21 mouse cellular contexts compared by ENCODE assay signal in genomic region chr10:56374169-56374568, GRCm38 (mm10). TPM values are rescaled to one million over a fixed set of nuclear protein-coding genes. Genes with fewer than 3 reads are reported as not detected.
DNase-seq lines count a peak whose midpoint lies in the region; ATAC-seq and TF ChIP-seq lines count a peak whose summit lies in the region.
"Had no signal": no experiment of that assay in that cellular context is flagged by ENCODE, and none has a peak within 500 bp of the region (broad histone marks: within the 10 kb centered on the region; RNA-seq: fewer than 3 reads in every experiment).

No protein-coding gene starts in this region.

- no peak overlapping the region for H3K4me2 ChIP-seq in embryonic facial prominence, embryonic 11.5 days (ENCODE audit: low read depth, low read length)
- H3K4me2 ChIP-seq: intestine, embryonic 15.5 days had no signal

- intact Hi-C loops in heart, adult 2 months (cut with DNase I): no loop called here
- intact Hi-C loops in heart, postnatal 36 days (cut with DNase I): no loop called here

- no peak overlapping the region for H3K9ac ChIP-seq in heart, adult 2 months (ENCODE audit: low read depth, low read length)
- H3K9ac ChIP-seq in embryonic facial prominence, embryonic 11.5 days (replicated peaks; ENCODE audit: low read length): no peak overlapping the region
- H3K9ac ChIP-seq: hindbrain, embryonic 13.5 days; intestine, embryonic 15.5 days; liver, postnatal 0 days had no signal

- no peaks in the 10 kb centered on the region for H3K27me3 ChIP-seq in heart, adult 2 months (ENCODE audit: control insufficient read depth, insufficient read depth, low read length)
- H3K27me3 ChIP-seq in embryonic facial prominence, embryonic 11.5 days (ENCODE audit: control insufficient read depth, insufficient read depth, low read length): no peaks in the 10 kb centered on the region
- H3K27me3 ChIP-seq: intestine, embryonic 15.5 days had no signal

- H3K4me1 ChIP-seq in heart, adult 2 months (ENCODE audit: control insufficient read depth, insufficient read depth, low read length): peaks cover 1% of the 10 kb centered on the region
- H3K4me1 ChIP-seq in embryonic facial prominence, embryonic 11.5 days (ENCODE audit: control insufficient read depth, insufficient read depth, low read length): no peaks in the 10 kb centered on the region
- H3K4me1 ChIP-seq: intestine, embryonic 15.5 days had no signal

- ATAC-seq in embryonic facial prominence, embryonic 11.5 days (replicated peaks; ENCODE audit: insufficient number of reproducible peaks, low FRiP score, low TSS enrichment, low read depth): no peak
- ATAC-seq: activated CD4-positive, CD25-positive, alpha-beta regulatory T cell, adult 4 months; forebrain, embryonic 14.5 days; intestine, embryonic 15.5 days; liver, postnatal 0 days had no signal

- WGBS in heart, adult 2 months: 74% methylated on average over 5 of the region's 5 CpGs
- 16% methylated on average over 5 of the region's 5 CpGs for WGBS in embryonic facial prominence, embryonic 11.5 days

- TF ChIP-seq POLR2A in heart, adult 2 months (IDR thresholded peaks at IDR 0.05; ENCODE audit: insufficient read depth, low read depth, low read length): no peak

- DNase-seq in heart, adult 2 months: no peak
- DNase-seq in heart, postnatal 36 days: no peak
- DNase-seq in retina, embryonic 14.5 days (ENCODE audit: low spot score): peak; percentile 10
- no peak for DNase-seq in retina, postnatal 1 day
- DNase-seq in embryonic facial prominence, embryonic 11.5 days (ENCODE audit: low spot score): peak; percentile 52
- DNase-seq in spleen, adult 12 weeks (ENCODE audit: low spot score): no peak
- DNase-seq in frontal cortex, adult 2 months (ENCODE audit: extremely low spot score in 1 of 2, low spot score in 1 of 2): no peak
- no peak for DNase-seq in layer of hippocampus, postnatal 36 days
- DNase-seq: adrenal gland, postnatal 25 days; cerebellum, adult 2 months; gastrocnemius, postnatal 25 days; liver, postnatal 0 days; lung, postnatal 10 days; midbrain, embryonic 14.5 days; right cerebral cortex, postnatal 4 days had no signal

- no peak for TF ChIP-seq CTCF in heart, adult 2 months (IDR thresholded peaks at IDR 0.05)

- no peak for TF ChIP-seq EP300 in heart, adult 2 months (IDR thresholded peaks at IDR 0.05; ENCODE audit: insufficient read depth, low read depth, low read length)

- H3K27ac ChIP-seq in heart, adult 2 months: peak overlapping the region; percentile 69; the same call in 1 of the 2 replicates
- H3K27ac ChIP-seq in embryonic facial prominence, embryonic 11.5 days (replicated peaks; ENCODE audit: low read depth, low read length): no peak overlapping the region
- H3K27ac ChIP-seq: hindbrain, embryonic 13.5 days; intestine, embryonic 15.5 days; stomach, postnatal 0 days had no signal

- H3K36me3 ChIP-seq in heart, adult 2 months (ENCODE audit: control insufficient read depth, insufficient read depth, low read length): no peaks in the 10 kb centered on the region
- no peaks in the 10 kb centered on the region for H3K36me3 ChIP-seq in embryonic facial prominence, embryonic 11.5 days (replicated peaks; ENCODE audit: control insufficient read depth, insufficient read depth, low read depth, low read length)
- H3K36me3 ChIP-seq: hindbrain, embryonic 13.5 days; intestine, embryonic 15.5 days had no signal

- no peaks in the 10 kb centered on the region for H3K9me3 ChIP-seq in embryonic facial prominence, embryonic 11.5 days (replicated peaks; ENCODE audit: control insufficient read depth, low read length)
- H3K9me3 ChIP-seq: hindbrain, embryonic 13.5 days; intestine, embryonic 15.5 days had no signal

- no peak overlapping the region for H3K4me3 ChIP-seq in heart, adult 2 months
- no peak overlapping the region for H3K4me3 ChIP-seq in embryonic facial prominence, embryonic 11.5 days (ENCODE audit: low read depth, low read length)
- H3K4me3 ChIP-seq: hindbrain, embryonic 13.5 days; intestine, embryonic 15.5 days; myocyte had no signal

- H3K79me2 ChIP-seq in heart, adult 2 months (replicated peaks; ENCODE audit: control insufficient read depth, insufficient read depth, low read length): peaks cover 2% of the 10 kb centered on the region; the same call in 1 of the 2 replicates

RNA-seq across cellular contexts. Expression of gene Gja1, which starts 3.0 kb away (rescaled TPM):
- 100 to 1,000 TPM; 359 to 429 TPM for total RNA-seq in heart, adult 2 months (2021)
- 156 and 205 TPM in 2 replicates for polyA plus RNA-seq in heart, adult 2 months (2012; rRNA removed)
- 100 to 1,000 TPM; 368 to 382 TPM for total RNA-seq in heart, postnatal 36 days (2021)
- polyA plus RNA-seq in embryonic facial prominence, embryonic 11.5 days (2014; fragmentation: Nextera tagmentation; extraction: Ambion mirVana): 367 and 391 TPM in 2 replicates
- 115 and 117 TPM in 2 replicates for polyA plus RNA-seq in frontal cortex, adult 2 months (2012; rRNA removed)
- 100 to 1,000 TPM; 260 to 283 TPM for total RNA-seq in layer of hippocampus, postnatal 36 days (2021)

Comparison
In these comparisons a context has a peak if more than half of its experiments do, and no peak if none do; other contexts are left out.
1. DNase-seq: peak in retina, embryonic 14.5 days (single experiment) and embryonic facial prominence, embryonic 11.5 days (single experiment); none in heart, adult 2 months (0 of 2), heart, postnatal 36 days (0 of 2), retina, postnatal 1 day (single experiment), spleen, adult 12 weeks (single experiment), frontal cortex, adult 2 months (0 of 2) and layer of hippocampus, postnatal 36 days (0 of 2).